Mouse (Mus musculus): ENCODE measurements around the gene Igsf10. TPM values are rescaled to one million over a fixed set of nuclear protein-coding genes. Genes with fewer than 3 reads are reported as not detected.
"Not testable (repeated sequence)": the region's sequence is repeated elsewhere in the genome, so short reads cannot be mapped to it uniquely, and the experiment has no call there.

Gene Igsf10
- total RNA-seq (2021): 10 to 100 TPM; 14.4 to 26.0 TPM
- long read RNA-seq, experiment 1, partial matches to known transcripts: 1 of 2 reads
- long read RNA-seq, experiment 1, other reads (novel, unspliced or antisense): 1 of 2 reads
- long read RNA-seq, experiment 2, partial matches to known transcripts: 1 of 1 reads
- long read RNA-seq, experiment 2, other reads (novel, unspliced or antisense): 0 of 1 reads

- intact Hi-C loops (cut with DNase I; ENCODE audit: low total_unique reads): no loop called here
- peak; percentile 59 for DNase-seq
These were observed at the start of gene Igsf10 for GRCm38 (mm10) chr3:59344065-59344905. Igsf10 (minus strand) TSS chr3:59344394.

- intact Hi-C loops (cut with DNase I; ENCODE audit: low total_unique reads): no loop called here
These were observed 41.4 kb upstream of the Igsf10 start for GRCm38 (mm10) chr3:59385553-59385952.

GRCm38 (mm10) chr3:59385000-59385399 lies 40.8 kb upstream of the Igsf10 start:
- intact Hi-C loops (cut with DNase I; ENCODE audit: low total_unique reads): no loop called here
- DNase-seq: no peak

More at GRCm38 (mm10) chr3:59385553-59385952, 41.4 kb upstream of the Igsf10 start:
- DNase-seq: no peak

GRCm38 (mm10) chr3:59384321-59384720 lies 40.1 kb upstream of the Igsf10 start:
- intact Hi-C loops (cut with DNase I; ENCODE audit: low total_unique reads): no loop called here
- DNase-seq: no peak

- DNase-seq: not testable (repeated sequence)
These were observed 34.6 kb upstream of the Igsf10 start for GRCm38 (mm10) chr3:59378791-59379190.

GRCm38 (mm10) chr3:59361895-59362294 lies 17.7 kb upstream of the Igsf10 start:
- no peak for DNase-seq
- intact Hi-C loops (cut with DNase I; ENCODE audit: low total_unique reads): no loop called here

More at GRCm38 (mm10) chr3:59378791-59379190, 34.6 kb upstream of the Igsf10 start:
- intact Hi-C loops (cut with DNase I; ENCODE audit: low total_unique reads): not testable (repeated sequence)

- no peak for DNase-seq
- intact Hi-C loops (cut with DNase I; ENCODE audit: low total_unique reads): no loop called here
These were observed 15.9 kb upstream of the Igsf10 start for GRCm38 (mm10) chr3:59360102-59360501.

GRCm38 (mm10) chr3:59354156-59354555 lies 10.0 kb upstream of the Igsf10 start:
- DNase-seq: peak; percentile 36

GRCm38 (mm10) chr3:59351768-59352167 lies 7.6 kb upstream of the Igsf10 start:
- intact Hi-C loops (cut with DNase I; ENCODE audit: low total_unique reads): no loop called here

More at GRCm38 (mm10) chr3:59354156-59354555, 10.0 kb upstream of the Igsf10 start:
- intact Hi-C loops (cut with DNase I; ENCODE audit: low total_unique reads): no loop called here

GRCm38 (mm10) chr3:59343026-59343425 lies 1.2 kb downstream of the Igsf10 start:
- peak; percentile 69 for DNase-seq
- intact Hi-C loops (cut with DNase I; ENCODE audit: low total_unique reads): no loop called here

More at GRCm38 (mm10) chr3:59351768-59352167, 7.6 kb upstream of the Igsf10 start:
- DNase-seq: no peak

GRCm38 (mm10) chr3:59341647-59342427 lies 2.4 kb downstream of the Igsf10 start:
- no peak for DNase-seq
- intact Hi-C loops (cut with DNase I; ENCODE audit: low total_unique reads): no loop called here

GRCm38 (mm10) chr3:59328526-59328925 lies 15.7 kb downstream of the Igsf10 start:
- intact Hi-C loops (cut with DNase I; ENCODE audit: low total_unique reads): no loop called here

GRCm38 (mm10) chr3:59321278-59321876 lies 22.8 kb downstream of the Igsf10 start:
- intact Hi-C loops (cut with DNase I; ENCODE audit: low total_unique reads): no loop called here
- peak; percentile 18 for DNase-seq

More at GRCm38 (mm10) chr3:59328526-59328925, 15.7 kb downstream of the Igsf10 start:
- DNase-seq: no peak

GRCm38 (mm10) chr3:59316077-59316476 lies 28.1 kb downstream of the Igsf10 start:
- intact Hi-C loops (cut with DNase I; ENCODE audit: low total_unique reads): no loop called here
- no peak for DNase-seq

- intact Hi-C loops (cut with DNase I; ENCODE audit: low total_unique reads): no loop called here
These were observed 31.6 kb downstream of the Igsf10 start for GRCm38 (mm10) chr3:59312610-59313009.

GRCm38 (mm10) chr3:59305518-59305917 lies 38.7 kb downstream of the Igsf10 start:
- intact Hi-C loops (cut with DNase I; ENCODE audit: low total_unique reads): no loop called here
- DNase-seq: no peak

More at GRCm38 (mm10) chr3:59312610-59313009, 31.6 kb downstream of the Igsf10 start:
- no peak for DNase-seq

GRCm38 (mm10) chr3:59304944-59305343 lies 39.2 kb downstream of the Igsf10 start:
- no peak for DNase-seq
- intact Hi-C loops (cut with DNase I; ENCODE audit: low total_unique reads): no loop called here

- intact Hi-C loops (cut with DNase I; ENCODE audit: low total_unique reads): no loop called here
- DNase-seq: no peak
These were observed 46.5 kb downstream of the Igsf10 start for GRCm38 (mm10) chr3:59297653-59298052.

- no peak for DNase-seq
- intact Hi-C loops (cut with DNase I; ENCODE audit: low total_unique reads): no loop called here
These were observed 47.5 kb downstream of the Igsf10 start for GRCm38 (mm10) chr3:59296563-59297130.

Data from gastrocnemius, postnatal 14 days (tissue).